Mouse (Mus musculus): Measurements from ENCODE around the gene Ccdc96. TPM values are rescaled to one million over a fixed set of nuclear protein-coding genes. Genes with fewer than 3 reads are reported as not detected.

Gene Ccdc96
- polyA plus RNA-seq, 1 experiment: 0.57 TPM

DNA sequence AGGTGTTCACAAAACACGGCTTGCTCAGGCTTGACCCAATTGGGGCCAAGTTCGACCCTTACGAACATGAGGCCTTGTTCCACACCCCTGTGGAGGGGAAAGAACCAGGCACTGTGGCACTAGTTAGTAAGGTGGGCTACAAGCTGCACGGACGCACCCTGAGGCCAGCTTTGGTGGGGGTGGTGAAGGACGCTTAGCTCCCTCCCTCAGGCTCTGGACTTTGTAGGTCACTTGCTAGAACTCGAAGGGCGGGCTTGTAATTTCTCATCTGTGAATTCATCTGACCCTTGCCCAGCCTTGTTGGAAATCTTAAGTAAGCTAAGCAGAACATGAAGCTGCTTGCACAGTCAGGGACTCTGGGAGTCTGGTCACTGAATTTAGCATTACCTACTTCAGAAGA is 13.2 kb upstream of the Ccdc96 start:
- Histone ChIP-seq H3K4me3 (replicated peaks) (no peak overlapping the region), H3K36me3 (replicated peaks; ENCODE audit: low read length) (peaks cover 86% of the 10 kb centered on the region)
- TF ChIP-seq FLI1 (IDR thresholded peaks at IDR 0.05; ENCODE audit: low read length) (no peak), GATA1 (IDR thresholded peaks at IDR 0.05; ENCODE audit: borderline replicate concordance, low read length) (no peak)

DNA sequence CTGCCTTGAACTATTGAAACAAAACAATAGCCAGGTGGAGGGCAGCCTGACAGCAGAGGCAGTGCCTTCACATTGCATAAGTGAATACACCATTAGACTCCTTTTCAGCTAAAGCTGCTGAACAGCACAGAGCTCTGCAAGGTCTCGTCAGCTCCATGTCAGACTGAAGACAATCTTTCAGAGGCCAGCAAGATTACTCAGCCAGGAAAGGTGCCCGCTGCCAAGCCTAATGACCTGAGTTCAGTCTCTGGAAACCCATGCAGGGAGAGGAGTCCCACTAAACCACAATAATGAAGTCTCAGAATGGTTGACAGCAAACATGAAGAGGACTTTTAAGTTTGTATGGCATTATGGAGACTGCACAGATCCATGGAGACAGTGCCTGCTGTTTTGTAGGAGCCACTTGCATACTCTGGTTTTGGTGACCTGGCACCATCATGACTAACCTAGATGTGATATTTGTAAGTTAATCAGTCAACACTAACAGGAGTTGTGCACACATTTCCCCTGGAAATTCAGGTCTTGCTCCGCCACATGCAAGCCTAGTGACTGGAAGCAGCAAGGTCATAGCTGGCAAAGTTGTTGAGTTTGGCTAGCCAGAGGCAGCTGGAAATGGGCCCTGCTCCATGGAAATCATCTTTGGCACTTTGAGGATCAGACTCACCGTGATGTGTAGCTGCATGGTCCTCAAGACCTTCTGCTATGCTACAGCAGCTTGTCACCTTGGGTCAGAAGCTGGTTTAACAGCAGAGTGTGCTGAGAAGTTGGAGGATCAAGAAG is 11.3 kb upstream of the Ccdc96 start:
- H3K9me3 ChIP-seq: no peaks in the 10 kb centered on the region
- no peaks in the 10 kb centered on the region for H3K27me3 ChIP-seq (replicated peaks)
- TF ChIP-seq FLI1 (IDR thresholded peaks at IDR 0.05; ENCODE audit: low read length) (no peak), GATA1 (IDR thresholded peaks at IDR 0.05; ENCODE audit: borderline replicate concordance, low read length) (no peak)
- H3K4me1 ChIP-seq: peaks cover 90% of the 10 kb centered on the region
- H3K36me3 ChIP-seq (replicated peaks; ENCODE audit: low read length): peaks cover 85% of the 10 kb centered on the region
- H3K4me3 ChIP-seq (replicated peaks): no peak overlapping the region

More for the DNA sequence above, 13.2 kb upstream of the Ccdc96 start:
- H3K9me3 ChIP-seq: no peaks in the 10 kb centered on the region
- peaks cover 90% of the 10 kb centered on the region for H3K4me1 ChIP-seq
- H3K27me3 ChIP-seq (replicated peaks): no peaks in the 10 kb centered on the region

DNA sequence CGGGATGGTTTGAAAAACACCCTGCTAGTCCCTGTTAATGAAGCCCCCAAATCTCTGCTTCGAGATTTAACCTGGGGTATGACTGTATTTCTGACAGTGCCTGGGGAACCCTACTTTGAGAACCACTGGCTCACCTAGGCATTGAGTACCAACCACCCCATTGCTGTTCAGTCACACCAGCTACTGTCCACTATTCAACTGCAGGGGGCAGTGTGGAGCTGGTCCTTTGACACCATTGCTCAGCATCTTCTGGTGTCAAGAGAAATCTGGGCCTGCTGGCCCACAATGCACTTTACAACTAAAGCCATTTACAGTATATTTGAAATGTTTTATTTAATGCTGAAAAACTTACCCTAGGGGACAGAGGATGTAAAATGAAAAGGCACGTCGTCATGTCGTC is 10.1 kb upstream of the Ccdc96 start:
- peaks cover 90% of the 10 kb centered on the region for H3K4me1 ChIP-seq
- H3K9me3 ChIP-seq: no peaks in the 10 kb centered on the region
- no peak for TF ChIP-seq FLI1 (IDR thresholded peaks at IDR 0.05; ENCODE audit: low read length)
- TF ChIP-seq GATA1 (IDR thresholded peaks at IDR 0.05; ENCODE audit: borderline replicate concordance, low read length): no peak
- no peaks in the 10 kb centered on the region for H3K27me3 ChIP-seq (replicated peaks)
- peak overlapping the region; percentile 28 for H3K4me3 ChIP-seq (replicated peaks)
- peaks cover 83% of the 10 kb centered on the region for H3K36me3 ChIP-seq (replicated peaks; ENCODE audit: low read length)

DNA sequence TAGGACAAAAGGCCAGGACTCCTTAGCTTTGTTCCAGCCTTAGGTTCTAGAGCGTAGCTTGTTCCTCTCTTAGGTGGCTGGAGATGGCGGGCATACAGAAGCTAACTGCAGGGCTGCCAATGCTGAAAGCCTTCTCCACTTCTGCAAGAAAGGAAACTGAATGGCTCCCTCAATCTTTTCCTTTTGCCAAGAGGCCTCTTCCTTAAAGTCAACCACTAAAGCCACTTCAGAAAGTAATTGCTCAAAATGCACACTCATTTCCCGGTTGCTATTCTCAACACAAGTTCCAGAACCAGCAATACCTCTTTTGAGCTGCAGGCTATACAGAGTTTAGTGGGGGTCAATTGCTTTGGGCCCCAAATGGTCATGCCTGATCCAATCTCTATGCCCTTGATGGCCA is 6.9 kb upstream of the Ccdc96 start:
- Histone ChIP-seq H3K4me3 (replicated peaks) (peak overlapping the region; percentile 86), H3K9me3 (no peaks in the 10 kb centered on the region), H3K4me1 (peaks cover 95% of the 10 kb centered on the region), H3K27me3 (replicated peaks) (no peaks in the 10 kb centered on the region), H3K36me3 (replicated peaks; ENCODE audit: low read length) (peaks cover 80% of the 10 kb centered on the region)
- TF ChIP-seq FLI1 (IDR thresholded peaks at IDR 0.05; ENCODE audit: low read length) (no peak), GATA1 (IDR thresholded peaks at IDR 0.05; ENCODE audit: borderline replicate concordance, low read length) (no peak)

DNA sequence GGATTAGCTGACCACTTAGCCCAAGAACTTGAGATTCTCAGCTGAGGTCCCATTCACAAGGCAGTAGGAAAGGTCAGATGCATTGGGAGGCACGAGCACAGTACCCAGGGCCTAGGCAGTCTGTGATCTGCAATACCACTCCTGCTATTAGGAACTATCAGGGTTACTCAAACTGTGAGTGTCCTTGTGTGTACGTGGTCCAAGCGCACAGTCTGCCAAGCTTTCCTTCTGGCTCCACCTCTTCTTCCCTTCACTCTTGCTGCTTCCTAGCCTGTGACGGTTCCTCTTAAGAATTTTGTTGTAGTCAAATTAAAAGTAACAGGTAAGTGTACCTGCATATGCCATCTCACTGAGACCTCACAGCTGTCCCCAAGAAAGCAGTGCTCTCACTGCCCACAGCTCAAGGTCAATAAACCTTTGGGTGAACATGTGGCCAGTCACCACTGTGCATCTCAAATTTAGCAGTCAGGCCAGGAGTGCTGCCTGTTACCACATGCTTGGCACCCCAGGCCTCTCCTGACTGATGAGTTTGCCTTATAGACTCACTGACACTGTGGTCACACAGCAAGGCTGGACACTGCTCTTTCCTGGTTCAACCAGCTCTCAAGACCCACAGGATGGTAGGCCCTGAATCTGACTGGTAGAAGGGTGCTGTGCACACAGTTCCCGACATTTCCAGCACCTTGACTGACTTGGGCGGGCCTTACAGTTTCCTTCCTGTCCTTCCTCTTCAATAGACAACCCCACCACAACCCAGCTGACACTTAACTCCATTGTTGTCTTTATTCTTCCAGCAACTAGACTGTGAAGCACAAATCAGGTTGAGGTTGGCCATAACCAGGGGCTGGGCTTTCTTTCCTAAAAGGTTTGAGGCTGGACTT is 5.6 kb upstream of the Ccdc96 start:
- Histone ChIP-seq H3K27me3 (replicated peaks) (no peaks in the 10 kb centered on the region), H3K4me3 (replicated peaks) (peak overlapping the region; percentile 94), H3K36me3 (replicated peaks; ENCODE audit: low read length) (peaks cover 74% of the 10 kb centered on the region), H3K4me1 (peaks cover 96% of the 10 kb centered on the region), H3K9me3 (no peaks in the 10 kb centered on the region)
- TF ChIP-seq FLI1 (IDR thresholded peaks at IDR 0.05; ENCODE audit: low read length) (no peak), GATA1 (IDR thresholded peaks at IDR 0.05; ENCODE audit: borderline replicate concordance, low read length) (no peak)

DNA sequence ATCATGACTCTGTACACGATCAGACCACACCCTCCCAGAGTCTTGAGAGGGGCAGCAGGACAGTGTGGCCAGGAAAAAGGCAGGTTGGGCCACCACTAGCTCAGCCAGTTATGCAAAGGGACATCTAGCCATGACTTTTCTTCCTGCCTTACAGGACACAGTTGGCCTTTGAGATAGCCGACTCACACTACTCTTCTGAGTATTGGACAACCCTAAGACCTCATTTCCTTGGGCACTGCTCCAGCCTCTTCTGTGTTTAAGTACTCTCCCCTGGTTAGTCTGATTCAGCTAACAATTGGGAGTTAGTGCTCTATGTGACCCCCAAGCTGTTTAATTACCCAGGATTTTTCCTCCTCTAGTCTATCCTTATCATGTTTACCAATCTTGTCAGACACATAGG is 4.7 kb upstream of the Ccdc96 start:
- Histone ChIP-seq H3K36me3 (replicated peaks; ENCODE audit: low read length) (peaks cover 67% of the 10 kb centered on the region), H3K9me3 (no peaks in the 10 kb centered on the region), H3K4me1 (peaks cover 91% of the 10 kb centered on the region), H3K4me3 (replicated peaks) (peak overlapping the region; percentile 94), H3K27me3 (replicated peaks) (no peaks in the 10 kb centered on the region)
- TF ChIP-seq GATA1 (IDR thresholded peaks at IDR 0.05; ENCODE audit: borderline replicate concordance, low read length) (0 out of 3 replicates have a peak, but pooled peaks have one; percentile 12), FLI1 (IDR thresholded peaks at IDR 0.05; ENCODE audit: low read length) (no peak)

DNA sequence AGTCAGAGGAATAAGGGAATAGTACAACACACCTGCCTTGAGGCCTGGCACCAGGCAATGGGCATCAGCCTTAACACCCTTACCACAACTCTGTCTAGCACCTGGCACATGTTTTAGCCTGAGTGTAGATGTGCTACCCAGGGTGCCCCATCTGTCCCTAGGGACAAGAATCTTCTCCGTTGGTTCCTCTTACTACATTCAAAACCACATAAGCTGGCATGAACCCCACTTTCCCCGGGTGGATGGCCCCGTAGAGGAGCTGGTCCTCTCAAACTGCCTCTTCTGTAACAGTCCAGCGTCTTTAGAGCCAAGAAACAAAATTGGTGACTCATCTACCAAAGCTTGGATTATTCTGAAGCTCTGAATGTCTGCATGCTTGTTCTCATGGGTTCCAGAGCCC is 4.0 kb upstream of the Ccdc96 start:
- no peak for TF ChIP-seq FLI1 (IDR thresholded peaks at IDR 0.05; ENCODE audit: low read length)
- no peak for TF ChIP-seq GATA1 (IDR thresholded peaks at IDR 0.05; ENCODE audit: borderline replicate concordance, low read length)

DNA sequence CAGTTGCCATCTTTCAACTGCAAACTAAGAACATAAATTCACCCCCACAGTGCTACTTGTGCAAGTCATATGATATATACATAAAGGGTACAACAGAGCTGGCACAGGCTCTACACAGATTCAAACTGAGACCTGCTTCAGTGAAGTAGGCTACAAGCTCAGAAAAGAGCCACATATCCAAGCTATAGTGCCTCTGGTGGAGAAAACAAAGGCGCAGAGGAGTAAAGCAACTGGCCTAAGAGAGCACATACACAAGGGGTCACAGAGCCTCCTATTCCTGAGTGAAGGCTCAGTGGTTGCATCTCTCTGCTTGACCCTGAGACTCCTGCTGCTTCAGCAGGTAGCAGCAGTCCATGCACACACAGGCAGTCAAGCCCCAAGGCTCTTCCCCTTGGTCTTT is 3.3 kb upstream of the Ccdc96 start:
- no peak for TF ChIP-seq FLI1 (IDR thresholded peaks at IDR 0.05; ENCODE audit: low read length)
- no peak for TF ChIP-seq GATA1 (IDR thresholded peaks at IDR 0.05; ENCODE audit: borderline replicate concordance, low read length)
- Histone ChIP-seq H3K4me1 (peaks cover 92% of the 10 kb centered on the region), H3K27me3 (replicated peaks) (peaks cover 13% of the 10 kb centered on the region), H3K9me3 (no peaks in the 10 kb centered on the region), H3K4me3 (replicated peaks) (peak overlapping the region; percentile 94), H3K36me3 (replicated peaks; ENCODE audit: low read length) (peaks cover 56% of the 10 kb centered on the region)

More for the DNA sequence above, 4.0 kb upstream of the Ccdc96 start:
- peaks cover 63% of the 10 kb centered on the region for H3K36me3 ChIP-seq (replicated peaks; ENCODE audit: low read length)
- H3K27me3 ChIP-seq (replicated peaks): peaks cover 6% of the 10 kb centered on the region
- peak overlapping the region; percentile 94 for H3K4me3 ChIP-seq (replicated peaks)
- peaks cover 92% of the 10 kb centered on the region for H3K4me1 ChIP-seq
- H3K9me3 ChIP-seq: no peaks in the 10 kb centered on the region

DNA sequence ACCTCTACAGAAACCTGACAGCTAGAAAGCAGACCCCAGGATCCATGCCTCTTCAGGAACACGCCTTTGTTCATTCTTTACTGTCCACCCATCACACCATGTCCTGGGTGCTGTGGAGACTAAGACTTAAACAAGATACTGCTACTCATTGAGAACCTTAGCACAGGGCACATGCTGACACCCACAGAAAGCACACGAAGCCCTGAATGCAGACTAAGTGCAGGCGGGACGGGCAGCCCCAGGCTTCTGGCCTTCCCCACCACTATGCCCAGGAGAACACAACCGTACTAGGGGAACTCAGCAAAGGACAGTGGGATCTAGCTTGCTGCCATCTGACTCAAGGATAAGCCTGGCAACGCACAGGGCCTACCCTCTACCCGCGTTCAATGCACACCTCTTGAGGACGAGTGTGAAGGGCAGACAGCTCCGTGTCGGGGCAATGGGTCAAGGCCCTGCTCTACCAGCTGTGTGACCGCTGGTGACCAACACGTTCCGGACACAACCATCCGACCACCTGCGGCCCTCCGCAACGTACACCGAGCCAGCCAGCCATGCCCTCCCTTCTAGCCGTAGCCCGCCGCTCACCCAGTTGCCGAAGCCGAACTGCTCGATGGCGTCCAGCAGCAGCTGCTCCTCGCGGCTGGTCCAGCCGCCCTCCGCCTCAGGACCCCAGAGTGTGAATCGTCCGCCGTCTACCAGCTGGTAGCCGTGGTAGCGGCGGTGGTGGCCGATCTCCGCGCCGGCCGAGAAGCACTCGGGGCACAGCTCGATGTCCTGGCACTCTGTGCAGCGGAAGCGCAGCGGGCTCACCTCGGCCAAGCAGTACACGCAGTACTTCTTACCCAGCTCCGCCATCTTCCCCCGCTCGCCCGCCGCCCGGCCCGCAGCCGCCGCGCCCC is 936 bp upstream of the Ccdc96 start:
- H3K9me3 ChIP-seq: no peaks in the 10 kb centered on the region
- peaks cover 41% of the 10 kb centered on the region for H3K36me3 ChIP-seq (replicated peaks; ENCODE audit: low read length)

More for the DNA sequence above, 936 bp upstream of the Ccdc96 start:
- H3K4me1 ChIP-seq: peaks cover 75% of the 10 kb centered on the region
- TF ChIP-seq FLI1 (IDR thresholded peaks at IDR 0.05; ENCODE audit: low read length) (no peak), GATA1 (IDR thresholded peaks at IDR 0.05; ENCODE audit: borderline replicate concordance, low read length) (no peak)
- H3K4me3 ChIP-seq (replicated peaks): peak overlapping the region; percentile 94
- peaks cover 24% of the 10 kb centered on the region for H3K27me3 ChIP-seq (replicated peaks)

Data from megakaryocyte, embryonic 14.5 days (primary cell).